Mouse (Mus musculus): ENCODE data around the gene Ankrd39.

DNA sequence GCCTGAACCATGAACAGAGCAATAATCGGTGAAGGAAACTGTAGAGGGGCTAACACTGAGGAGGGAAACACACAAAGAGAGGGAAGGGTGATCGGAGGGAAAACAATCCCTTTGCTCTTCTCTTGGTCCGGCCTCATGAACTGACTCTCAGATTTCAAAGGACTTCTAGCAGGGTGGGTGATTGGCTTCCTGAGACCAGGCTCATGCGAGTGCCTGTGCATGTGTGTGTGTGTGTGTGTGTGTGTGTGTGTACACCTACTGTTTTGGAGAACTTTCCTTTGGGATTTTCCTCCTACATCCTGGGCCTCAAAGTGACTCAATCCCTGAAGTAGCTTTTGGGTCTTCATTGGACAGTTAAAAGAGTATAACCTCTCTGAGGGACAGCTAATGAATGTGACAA is 39.0 kb upstream of the Ankrd39 start:
- TF ChIP-seq CTCF (IDR thresholded peaks at IDR 0.05) = no peak
- TF ChIP-seq EP300 (IDR thresholded peaks at IDR 0.05) = no peak
